Comparison of ENCODE assay signal across 8 mouse cellular contexts in the genomic region with DNA sequence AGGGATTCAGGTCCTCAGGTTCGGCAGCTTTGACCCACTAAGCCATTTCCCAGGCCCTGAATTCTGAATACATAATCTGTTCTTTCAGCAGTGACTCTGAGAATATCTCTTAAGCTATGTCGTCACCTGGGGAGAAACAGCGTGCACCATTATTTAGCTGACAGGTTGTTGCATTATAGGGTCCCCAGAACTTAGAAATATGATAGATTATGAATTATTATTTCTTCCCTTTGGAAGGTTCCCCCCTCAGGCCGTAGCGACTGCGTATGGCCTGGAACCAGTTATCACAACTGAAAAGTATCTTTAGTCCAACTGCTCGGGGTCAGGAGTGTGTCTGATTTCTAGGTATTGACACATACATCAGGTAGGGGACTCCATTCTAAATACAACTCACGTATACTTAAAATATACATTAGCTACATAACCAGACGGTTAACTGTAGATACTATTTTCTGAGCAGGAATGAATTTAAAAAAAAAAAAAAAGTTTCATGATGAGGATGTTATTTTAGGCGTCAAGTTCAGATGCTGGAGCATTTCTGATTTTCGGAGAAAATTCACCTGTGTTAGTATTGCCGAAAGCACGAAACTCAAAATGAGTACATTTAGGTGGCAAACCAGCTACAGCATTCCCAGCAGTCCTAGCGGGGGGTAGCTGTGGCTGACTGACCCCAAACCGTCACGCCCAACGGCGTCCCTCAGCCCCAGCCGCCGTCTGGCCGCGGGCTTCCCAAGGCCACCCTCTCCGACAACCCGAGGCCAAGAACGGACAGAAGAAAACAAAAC. TPM values are rescaled to one million over a fixed set of nuclear protein-coding genes. Genes with fewer than 3 reads are reported as not detected.
DNase-seq lines count a peak whose midpoint lies in the region; ATAC-seq and TF ChIP-seq lines count a peak whose summit lies in the region.

No protein-coding gene starts in this region.

- H3K79me2 ChIP-seq in MEL (ENCODE audit: control insufficient read depth, insufficient read depth, low read length, poor library complexity): peaks cover 21% of the 10 kb centered on the region

- H3K4me3 ChIP-seq in heart, embryonic 14.5 days (ENCODE audit: control insufficient read depth in 1 of 2, insufficient read depth in 1 of 2, low read depth in 1 of 2, low read length in 2 of 2): peak overlapping the region; percentile 58 to 62
- peak overlapping the region; percentile 56 to 81 for H3K4me3 ChIP-seq in MEL (ENCODE audit: control insufficient read depth in 1 of 2, insufficient read depth in 1 of 2, low read depth in 2 of 2, low read length in 2 of 2)
- peak overlapping the region; percentile 90 for H3K4me3 ChIP-seq in heart, embryonic 16.5 days (ENCODE audit: low read length)
- peak overlapping the region; percentile 61 for H3K4me3 ChIP-seq in midbrain, embryonic 11.5 days (ENCODE audit: low read depth, low read length)

- H3K4me1 ChIP-seq in heart, embryonic 14.5 days (ENCODE audit: control insufficient read depth in 2 of 2, insufficient read depth in 2 of 2, low read length in 2 of 2): peaks cover 7 to 20% of the 10 kb centered on the region in 2 experiments
- H3K4me1 ChIP-seq in MEL (ENCODE audit: control insufficient read depth in 1 of 2, insufficient read depth in 2 of 2, low read length in 2 of 2): peaks cover 5 to 10% of the 10 kb centered on the region in 2 experiments
- peaks cover 11% of the 10 kb centered on the region for H3K4me1 ChIP-seq in heart, embryonic 16.5 days (ENCODE audit: control insufficient read depth, insufficient read depth, low read length)
- H3K4me1 ChIP-seq in midbrain, embryonic 11.5 days (ENCODE audit: control insufficient read depth, insufficient read depth, low read length): peaks cover 16% of the 10 kb centered on the region

- ATAC-seq in heart, embryonic 14.5 days (ENCODE audit: insufficient number of reproducible peaks, insufficient read depth, low FRiP score, low read depth): peak; percentile 64; the same call in 1 of the 2 replicates
- ATAC-seq in heart, embryonic 16.5 days (replicated peaks; ENCODE audit: extremely low read depth, insufficient read depth, low FRiP score): peak; percentile 68
- peak; percentile 74; the same call in 1 of the 2 replicates for ATAC-seq in midbrain, embryonic 11.5 days (ENCODE audit: low FRiP score)

- TF ChIP-seq EP300 in MEL (IDR thresholded peaks at IDR 0.05; ENCODE audit: low read depth in 1 of 2, low read length in 2 of 2): peak in 1 of 2 experiments; percentile 39; a peak in 1 of 4 replicates

- DNase-seq in heart, postnatal 10 days: no peak
- DNase-seq in MEL (ENCODE audit: low read depth, low spot score): peak; percentile 63
- no peak for DNase-seq in midbrain, embryonic 11.5 days (ENCODE audit: low spot score, missing footprints)
- no peak for DNase-seq in urinary bladder, postnatal 4 days (ENCODE audit: low spot score in 2 of 2)
- DNase-seq in yolk sac, embryonic 10.5 days (ENCODE audit: low spot score): no peak
- DNase-seq in adrenal gland, postnatal 36 days: no peak

- H3K9me3 ChIP-seq in heart, embryonic 14.5 days (ENCODE audit: control insufficient read depth, low read length): no peaks in the 10 kb centered on the region
- H3K9me3 ChIP-seq in MEL (replicated peaks; ENCODE audit: insufficient read depth, low read length): no peaks in the 10 kb centered on the region
- H3K9me3 ChIP-seq in heart, embryonic 16.5 days (replicated peaks; ENCODE audit: control insufficient read depth, low read length): no peaks in the 10 kb centered on the region
- H3K9me3 ChIP-seq in midbrain, embryonic 11.5 days (ENCODE audit: control insufficient read depth, low read length): no peaks in the 10 kb centered on the region

- TF ChIP-seq RAD21 in MEL (IDR thresholded peaks at IDR 0.05; ENCODE audit: low read depth, low read length): no peak

- peaks cover 29% of the 10 kb centered on the region for H3K36me3 ChIP-seq in heart, embryonic 14.5 days (ENCODE audit: control insufficient read depth, insufficient read depth, low read length)
- peaks cover 13 to 35% of the 10 kb centered on the region in 2 experiments for H3K36me3 ChIP-seq in MEL (ENCODE audit: control insufficient read depth in 1 of 2, insufficient read depth in 2 of 2, low read length in 2 of 2)
- H3K36me3 ChIP-seq in heart, embryonic 16.5 days (ENCODE audit: control insufficient read depth, insufficient read depth): peaks cover 6% of the 10 kb centered on the region
- no peaks in the 10 kb centered on the region for H3K36me3 ChIP-seq in midbrain, embryonic 11.5 days (ENCODE audit: control insufficient read depth, insufficient read depth, low read length)

- intact Hi-C loops in heart, postnatal 10 days (cut with DNase I): loop anchor here (2.0 kb wide), 1 partner anchor 483 kb away; no protein-coding TSS in a partner anchor

- H3K27ac ChIP-seq in heart, embryonic 14.5 days (replicated peaks in 1 of 2; ENCODE audit: control insufficient read depth in 1 of 2, insufficient read depth in 1 of 2, low read depth in 2 of 2, low read length in 2 of 2): peak overlapping the region; percentile 65 to 95
- H3K27ac ChIP-seq in MEL (ENCODE audit: control insufficient read depth, low read depth, low read length): peak overlapping the region; percentile 86
- peak overlapping the region; percentile 100 for H3K27ac ChIP-seq in heart, embryonic 16.5 days (ENCODE audit: low read length)
- H3K27ac ChIP-seq in midbrain, embryonic 11.5 days (ENCODE audit: low read depth, low read length): peak overlapping the region; percentile 96

- H3K9ac ChIP-seq in heart, embryonic 14.5 days (ENCODE audit: low read length): peak overlapping the region; percentile 83
- peak overlapping the region; percentile 92 for H3K9ac ChIP-seq in MEL (ENCODE audit: control insufficient read depth, low read depth, low read length, poor library complexity, severe bottlenecking)
- H3K9ac ChIP-seq in heart, embryonic 16.5 days (ENCODE audit: low read length): peak overlapping the region; percentile 87
- H3K9ac ChIP-seq in midbrain, embryonic 11.5 days (ENCODE audit: low read length): peak overlapping the region; percentile 75

- H3K27me3 ChIP-seq in heart, embryonic 14.5 days (ENCODE audit: control insufficient read depth, insufficient read depth, low read length): no peaks in the 10 kb centered on the region
- no peaks in the 10 kb centered on the region for H3K27me3 ChIP-seq in MEL (ENCODE audit: control insufficient read depth in 1 of 2, insufficient read depth in 2 of 2, low read length in 2 of 2)
- H3K27me3 ChIP-seq in heart, embryonic 16.5 days (ENCODE audit: control insufficient read depth, insufficient read depth, low read length): no peaks in the 10 kb centered on the region
- no peaks in the 10 kb centered on the region for H3K27me3 ChIP-seq in midbrain, embryonic 11.5 days (ENCODE audit: control insufficient read depth, insufficient read depth, low read length)

- peak overlapping the region; percentile 68 for H3K4me2 ChIP-seq in heart, embryonic 14.5 days (ENCODE audit: low read length)
- H3K4me2 ChIP-seq in heart, embryonic 16.5 days (ENCODE audit: low read depth, low read length): peak overlapping the region; percentile 94
- peak overlapping the region; percentile 53 for H3K4me2 ChIP-seq in midbrain, embryonic 11.5 days

- no peak for TF ChIP-seq CTCF in MEL (IDR thresholded peaks at IDR 0.05 in 2 of 3, conservative IDR thresholded peaks at IDR 0.05 in 1 of 3; ENCODE audit: control insufficient read depth in 1 of 3, insufficient read depth in 1 of 3, low read depth in 2 of 3, low read length in 3 of 3, poor library complexity in 1 of 3, severe bottlenecking in 1 of 3)

- TF ChIP-seq POLR2A in MEL (IDR thresholded peaks at IDR 0.05; ENCODE audit: control insufficient read depth in 1 of 2, insufficient read depth in 1 of 2, low read depth in 1 of 2, low read length in 2 of 2, poor library complexity in 1 of 2): no peak; a peak in 1 of 4 replicates

- WGBS in heart, embryonic 14.5 days: 7% methylated on average over 25 of the region's 25 CpGs
- WGBS in heart, embryonic 16.5 days: 4% methylated on average over 25 of the region's 25 CpGs
- 10% methylated on average over 25 of the region's 25 CpGs for WGBS in midbrain, embryonic 11.5 days

TF ChIP-seq in MEL, 35 proteins besides CTCF, POLR2A, EP300 and RAD21 (continues in another document):
- TF ChIP-seq ETS1 (IDR thresholded peaks at IDR 0.05; ENCODE audit: low read depth, low read length) (0 out of 2 replicates have a peak, but pooled peaks have one; percentile 14), POLR2AphosphoS5 (IDR thresholded peaks at IDR 0.05; ENCODE audit: borderline replicate concordance, low read depth, low read length) (no peak), SIN3A (IDR thresholded peaks at IDR 0.05; ENCODE audit: low read length) (no peak; the same call in none of the 2 replicates), SMC3 (IDR thresholded peaks at IDR 0.05; ENCODE audit: low read depth, low read length) (no peak), MXI1 (IDR thresholded peaks at IDR 0.05; ENCODE audit: low read depth, low read length) (peak; percentile 21), HCFC1 (IDR thresholded peaks at IDR 0.05; ENCODE audit: low read depth, low read length) (peak; percentile 8; the same call in 1 of the 2 replicates), ZMIZ1 (IDR thresholded peaks at IDR 0.05; ENCODE audit: low read depth, low read length) (peak; percentile 33; the same call in 1 of the 2 replicates), POLR2AphosphoS2 (IDR thresholded peaks at IDR 0.05; ENCODE audit: low read length) (peak; percentile 37; the same call in 1 of the 2 replicates), ZC3H11A (IDR thresholded peaks at IDR 0.05; ENCODE audit: low read depth, low read length) (no peak), RCOR1 (IDR thresholded peaks at IDR 0.05; ENCODE audit: low read depth, low read length) (no peak), BHLHE40 (IDR thresholded peaks at IDR 0.05; ENCODE audit: borderline replicate concordance, low read depth, low read length) (no peak), MYB (IDR thresholded peaks at IDR 0.05; ENCODE audit: low read depth, low read length) (peak; percentile 56), KAT2A (conservative IDR thresholded peaks at IDR 0.05; ENCODE audit: low read depth, low read length) (no peak), MEF2A (IDR thresholded peaks at IDR 0.05; ENCODE audit: extremely low read depth, insufficient replicate concordance, low read depth, low read length, poor library complexity, severe bottlenecking) (no peak), JUND (IDR thresholded peaks at IDR 0.05; ENCODE audit: low read depth, low read length) (0 out of 2 replicates have a peak, but pooled peaks have one; percentile 52)

RNA-seq across cellular contexts. Expression of gene Fignl1, which starts 0.5 kb away (rescaled TPM):
- polyA plus RNA-seq in heart, embryonic 14.5 days (2014; fragmentation: Nextera tagmentation; extraction: Ambion mirVana): 49.6 and 53.8 TPM in 2 replicates
- total RNA-seq in heart, postnatal 10 days (2021): 1 to 10 TPM; 5.6 to 6.7 TPM
- 57.8 and 59.9 TPM in 2 replicates for total RNA-seq in MEL (2012; rRNA removed)
- 10 to 100 TPM; 34.2 to 51.2 TPM for polyA plus RNA-seq in MEL (2012; ENCODE audit: insufficient read depth in 1 of 2, insufficient read length in 2 of 2, low read depth in 1 of 2, low replicate concordance in 2 of 2, missing spikeins in 1 of 2)
- polyA plus RNA-seq in heart, embryonic 16.5 days (2015; fragmentation: Nextera tagmentation; extraction: Ambion mirVana): 46.3 and 56.0 TPM in 2 replicates
- 99.1 and 109 TPM in 2 replicates for polyA plus RNA-seq in midbrain, embryonic 11.5 days (2014; fragmentation: Nextera tagmentation; extraction: Ambion mirVana)
- 1 to 10 TPM; 3.4 to 3.7 TPM for total RNA-seq in adrenal gland, postnatal 36 days (2021)
